Comparison of ENCODE assay signal across 11 mouse cellular contexts in genomic region chr9:116762395-116763025, GRCm38 (mm10).
DNase-seq lines count a peak whose midpoint lies in the region; ATAC-seq and TF ChIP-seq lines count a peak whose summit lies in the region.
"Had no signal": no experiment of that assay in that cellular context is flagged by ENCODE, and none has a peak within 500 bp of the region (broad histone marks: within the 10 kb centered on the region; RNA-seq: fewer than 3 reads in every experiment).

No protein-coding gene starts in this region.

- H3K4me3 ChIP-seq in embryonic facial prominence, embryonic 14.5 days (ENCODE audit: low read depth, low read length), result no peak overlapping the region
- no peak overlapping the region for H3K4me3 ChIP-seq in kidney, embryonic 15.5 days (replicated peaks)
- H3K4me3 ChIP-seq in lung, postnatal 0 days (ENCODE audit: low read depth, low read length), result no peak overlapping the region
- H3K4me3 ChIP-seq: left cerebral cortex, adult 2 months; midbrain, embryonic 12.5 days had no signal

- no peak overlapping the region for H3K9ac ChIP-seq in embryonic facial prominence, embryonic 14.5 days (ENCODE audit: low read depth, low read length)
- no peak overlapping the region for H3K9ac ChIP-seq in kidney, embryonic 15.5 days
- no peak overlapping the region for H3K9ac ChIP-seq in lung, postnatal 0 days (replicated peaks; ENCODE audit: low read depth)
- H3K9ac ChIP-seq: hindbrain, embryonic 14.5 days; midbrain, embryonic 12.5 days had no signal

- no peaks in the 10 kb centered on the region for H3K27me3 ChIP-seq in embryonic facial prominence, embryonic 14.5 days (replicated peaks; ENCODE audit: control insufficient read depth, insufficient read depth, low read length)
- H3K27me3 ChIP-seq in kidney, embryonic 15.5 days, result no peaks in the 10 kb centered on the region
- no peaks in the 10 kb centered on the region for H3K27me3 ChIP-seq in lung, postnatal 0 days (replicated peaks; ENCODE audit: insufficient read depth, low read length)
- H3K27me3 ChIP-seq: midbrain, embryonic 12.5 days had no signal

- no peak overlapping the region for H3K27ac ChIP-seq in embryonic facial prominence, embryonic 14.5 days (replicated peaks; ENCODE audit: low read depth, low read length)
- H3K27ac ChIP-seq in kidney, embryonic 15.5 days, result peak overlapping the region; percentile 83
- no peak overlapping the region for H3K27ac ChIP-seq in lung, postnatal 0 days (ENCODE audit: low read length)
- H3K27ac ChIP-seq: hindbrain, embryonic 14.5 days; left cerebral cortex, adult 2 months; midbrain, embryonic 12.5 days had no signal

- no peaks in the 10 kb centered on the region for H3K9me3 ChIP-seq in embryonic facial prominence, embryonic 14.5 days (ENCODE audit: control insufficient read depth, low read length)
- H3K9me3 ChIP-seq in kidney, embryonic 15.5 days (replicated peaks), result no peaks in the 10 kb centered on the region
- no peaks in the 10 kb centered on the region for H3K9me3 ChIP-seq in lung, postnatal 0 days (ENCODE audit: low read length)
- H3K9me3 ChIP-seq: midbrain, embryonic 12.5 days had no signal

- peak; percentile 87 for DNase-seq in heart, adult 11 months
- DNase-seq in heart, adult 8-10 months (ENCODE audit: low spot score), result no peak
- peak; percentile 22 for DNase-seq in embryonic facial prominence, embryonic 14.5 days (ENCODE audit: low spot score)
- peak; percentile 46 for DNase-seq in lung, postnatal 0 days (ENCODE audit: low spot score)
- no peak for DNase-seq in layer of hippocampus, postnatal 10 days (ENCODE audit: low spot score in 2 of 2)
- no peak for DNase-seq in frontal cortex, postnatal 36 days (ENCODE audit: low spot score in 2 of 2)
- no peak for DNase-seq in natural killer cell, adult 2 months (ENCODE audit: low spot score in 2 of 2)

- 0 out of 2 replicates have a peak, but pooled peaks have one; percentile 15 for ATAC-seq in embryonic facial prominence, embryonic 14.5 days (ENCODE audit: low read depth)
- peak; percentile 83 for ATAC-seq in kidney, embryonic 15.5 days (replicated peaks; ENCODE audit: low FRiP score)
- ATAC-seq in lung, postnatal 0 days, result peak; percentile 72

- 65% methylated on average over 10 of the region's 10 CpGs for WGBS in embryonic facial prominence, embryonic 14.5 days
- 27% methylated on average over 10 of the region's 10 CpGs for WGBS in kidney, embryonic 15.5 days
- WGBS in lung, postnatal 0 days, result 56% methylated on average over 10 of the region's 10 CpGs

- no peaks in the 10 kb centered on the region for H3K36me3 ChIP-seq in embryonic facial prominence, embryonic 14.5 days (ENCODE audit: control insufficient read depth, insufficient read depth, low read length)
- no peaks in the 10 kb centered on the region for H3K36me3 ChIP-seq in kidney, embryonic 15.5 days
- H3K36me3 ChIP-seq in lung, postnatal 0 days (ENCODE audit: insufficient read depth, low read length), result no peaks in the 10 kb centered on the region
- H3K36me3 ChIP-seq: midbrain, embryonic 12.5 days had no signal

- H3K4me1 ChIP-seq in embryonic facial prominence, embryonic 14.5 days (ENCODE audit: control insufficient read depth, insufficient read depth, low read length), result no peaks in the 10 kb centered on the region
- peaks cover 19% of the 10 kb centered on the region for H3K4me1 ChIP-seq in kidney, embryonic 15.5 days
- H3K4me1 ChIP-seq in lung, postnatal 0 days (ENCODE audit: insufficient read depth, low read depth, low read length), result no peaks in the 10 kb centered on the region
- H3K4me1 ChIP-seq: midbrain, embryonic 12.5 days had no signal

- no peak for TF ChIP-seq CTCF in lung, postnatal 0 days (IDR thresholded peaks at IDR 0.05)

- no peak overlapping the region for H3K4me2 ChIP-seq in embryonic facial prominence, embryonic 14.5 days (ENCODE audit: low read depth, low read length)
- H3K4me2 ChIP-seq in kidney, embryonic 15.5 days, result peak overlapping the region; percentile 36
- H3K4me2 ChIP-seq in lung, postnatal 0 days (replicated peaks; ENCODE audit: low read depth, low read length), result no peak overlapping the region
- H3K4me2 ChIP-seq: hindbrain, embryonic 14.5 days; midbrain, embryonic 12.5 days had no signal

- no peak for TF ChIP-seq EP300 in lung, postnatal 0 days (IDR thresholded peaks at IDR 0.05)

Comparison
In these comparisons a context has a peak if more than half of its experiments do, and no peak if none do; other contexts are left out.
1. DNase-seq: peak in heart, adult 11 months (single experiment), embryonic facial prominence, embryonic 14.5 days (single experiment) and lung, postnatal 0 days (single experiment); none in heart, adult 8-10 months (single experiment), layer of hippocampus, postnatal 10 days (0 of 2), frontal cortex, postnatal 36 days (0 of 2) and natural killer cell, adult 2 months (0 of 2).
2. ATAC-seq: peak in every context shown above with its lines; median percentile 83 in kidney, embryonic 15.5 days; 72 in lung, postnatal 0 days; 15 in embryonic facial prominence, embryonic 14.5 days.